Mouse (Mus musculus): ENCODE results near the gene Naa25.

Gene Naa25

DNA sequence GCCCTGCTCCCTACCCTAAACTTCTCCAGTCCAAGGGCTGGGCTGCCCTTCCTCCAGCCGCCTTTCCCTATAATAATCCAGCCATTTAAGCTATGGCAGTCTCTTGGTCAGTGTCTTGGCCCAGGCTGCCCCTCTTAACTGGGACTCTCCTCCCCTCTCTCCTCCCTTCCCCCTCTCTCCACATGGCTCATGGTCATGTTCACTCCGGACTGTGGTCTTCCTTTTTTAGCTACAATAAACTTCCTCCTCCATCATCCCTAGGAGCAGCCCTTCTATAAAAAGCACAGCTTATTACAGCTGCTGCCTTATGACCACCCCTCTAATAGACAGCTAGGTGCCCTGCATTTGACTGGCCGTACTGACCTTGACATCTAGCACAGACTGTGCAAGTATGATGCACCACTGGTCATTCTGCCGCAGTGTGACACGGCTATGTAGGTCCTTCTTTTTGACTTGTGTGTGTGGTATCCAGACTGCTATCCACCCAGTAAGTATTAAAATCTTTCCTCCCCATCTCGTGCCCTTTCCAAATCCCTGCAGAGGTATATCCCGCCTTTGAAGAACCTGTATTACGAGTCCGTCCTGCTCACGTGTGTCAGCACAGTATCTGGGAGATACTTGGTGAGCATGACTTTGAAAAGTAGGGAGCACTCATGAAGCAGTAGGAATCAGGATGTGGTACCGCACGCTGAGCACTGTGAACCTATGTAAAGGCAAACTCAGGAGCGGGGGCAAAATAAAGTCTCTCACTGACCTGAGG is 56.2 kb downstream of the Naa25 start:
- DNase-seq, result peak in 1 of 2 experiments; percentile 28

- no peak for DNase-seq
These were observed 56.7 kb downstream of the Naa25 start for GRCm38 (mm10) chr5:121454503-121454782.

- DNase-seq, result no peak
These were observed 58.0 kb downstream of the Naa25 start for GRCm38 (mm10) chr5:121455510-121456265.

GRCm38 (mm10) chr5:121461339-121462170 is 63.8 kb downstream of the Naa25 start:
- DNase-seq, result no peak

DNA sequence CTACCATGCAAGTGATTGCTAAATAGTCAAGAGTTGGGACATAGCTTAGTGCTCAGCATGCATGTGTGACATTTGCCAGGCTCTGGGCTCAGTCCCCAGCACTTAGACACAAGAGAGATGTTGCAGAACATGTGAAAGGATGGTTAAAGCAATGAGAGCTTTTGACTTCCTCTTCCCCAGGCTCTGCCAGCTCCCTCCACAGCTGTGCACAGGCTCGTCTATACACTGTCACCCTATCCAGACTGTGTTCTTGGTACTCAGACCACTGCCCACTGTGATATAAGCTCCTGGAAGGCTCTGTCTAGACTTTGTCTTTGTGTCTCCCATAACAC is 64.4 kb downstream of the Naa25 start:
- no peak for DNase-seq

GRCm38 (mm10) chr5:121462967-121463366 is 65.2 kb downstream of the Naa25 start:
- peak; percentile 30 to 63 for DNase-seq

GRCm38 (mm10) chr5:121463601-121464250 is 66.0 kb downstream of the Naa25 start:
- no peak for DNase-seq

DNA sequence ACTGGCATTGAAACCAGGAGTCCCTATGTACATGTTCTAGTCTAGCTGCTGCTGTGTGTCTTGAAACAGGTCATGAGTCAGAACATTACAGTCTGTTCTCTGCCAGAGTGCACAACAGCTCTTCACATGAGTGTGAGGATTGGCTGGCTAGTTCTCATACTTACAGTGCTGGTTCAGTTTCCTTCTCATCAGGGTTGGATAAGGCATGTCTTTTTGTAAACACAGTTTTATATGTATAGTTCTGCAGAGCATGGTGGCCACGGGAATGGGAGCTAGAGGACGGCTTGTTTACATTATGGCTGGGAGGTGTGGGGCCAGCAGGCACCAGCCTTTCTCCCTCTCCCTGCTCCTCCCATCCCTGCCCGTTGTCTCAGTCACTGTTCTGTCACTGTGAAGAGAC is 71.8 kb downstream of the Naa25 start:
- no peak for DNase-seq

- no peak for DNase-seq
These were observed 74.7 kb downstream of the Naa25 start for GRCm38 (mm10) chr5:121472411-121472810.

DNA sequence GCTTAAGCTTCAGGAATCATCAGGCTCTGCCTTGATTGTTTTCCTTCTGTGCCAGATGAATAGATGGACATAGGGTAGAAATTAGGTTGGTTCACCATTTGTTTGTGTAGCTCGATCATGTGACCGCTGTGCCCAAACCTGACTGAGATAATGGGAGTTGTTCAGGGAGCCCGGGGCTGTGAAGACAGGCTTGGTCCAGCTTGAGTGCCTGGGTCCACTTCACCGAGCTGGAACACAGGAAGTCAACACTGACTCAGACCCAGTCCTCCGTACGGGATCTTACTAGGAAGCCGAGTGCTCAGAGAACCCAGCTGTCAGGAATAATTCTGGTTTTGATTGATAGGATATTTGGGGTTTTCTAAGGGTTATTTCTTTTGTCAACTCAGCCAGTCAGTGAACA is 76.9 kb downstream of the Naa25 start:
- peak in 1 of 2 experiments; percentile 48 for DNase-seq

DNA sequence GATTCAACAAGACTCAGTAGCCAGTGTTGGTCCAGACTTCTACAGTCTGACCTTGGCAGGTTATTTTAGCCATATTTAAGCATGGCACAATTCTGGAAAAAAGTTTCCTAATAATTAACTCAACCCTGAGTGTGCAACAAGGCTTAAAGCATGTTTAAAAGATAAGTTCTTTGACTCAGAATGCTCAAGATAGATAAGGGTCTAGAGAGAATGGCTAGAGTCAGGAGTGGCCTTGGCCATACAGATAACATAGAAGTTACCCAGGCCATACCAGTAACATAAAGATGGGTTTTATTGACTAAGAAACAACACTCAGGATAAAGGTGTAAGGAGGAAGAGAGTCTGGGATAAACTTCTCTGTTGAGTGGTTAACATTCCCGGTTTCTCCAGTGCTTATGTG is 78.3 kb downstream of the Naa25 start:
- no peak for DNase-seq

GRCm38 (mm10) chr5:121477680-121478079 is 79.9 kb downstream of the Naa25 start:
- DNase-seq, result peak in 1 of 2 experiments; percentile 41

DNA sequence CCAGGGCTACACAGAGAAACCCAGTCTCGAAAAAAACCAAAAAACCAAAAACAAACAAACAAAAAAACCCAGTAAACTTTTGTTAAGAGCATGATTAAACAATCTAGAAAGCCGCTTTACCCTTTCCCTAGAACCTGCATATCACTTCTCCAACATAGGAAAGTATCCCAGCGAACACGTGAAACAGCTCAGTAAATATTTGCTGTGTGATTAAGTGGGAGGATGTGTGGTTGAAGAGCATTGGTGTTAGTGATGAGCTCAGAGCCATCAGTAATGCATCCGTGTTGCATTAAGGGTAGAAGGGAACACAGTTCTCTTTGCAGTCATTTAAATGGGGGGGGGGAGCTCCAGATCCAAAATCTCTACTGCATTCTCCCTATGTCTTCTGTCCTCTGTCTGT is 87.1 kb downstream of the Naa25 start:
- no peak for DNase-seq

DNA sequence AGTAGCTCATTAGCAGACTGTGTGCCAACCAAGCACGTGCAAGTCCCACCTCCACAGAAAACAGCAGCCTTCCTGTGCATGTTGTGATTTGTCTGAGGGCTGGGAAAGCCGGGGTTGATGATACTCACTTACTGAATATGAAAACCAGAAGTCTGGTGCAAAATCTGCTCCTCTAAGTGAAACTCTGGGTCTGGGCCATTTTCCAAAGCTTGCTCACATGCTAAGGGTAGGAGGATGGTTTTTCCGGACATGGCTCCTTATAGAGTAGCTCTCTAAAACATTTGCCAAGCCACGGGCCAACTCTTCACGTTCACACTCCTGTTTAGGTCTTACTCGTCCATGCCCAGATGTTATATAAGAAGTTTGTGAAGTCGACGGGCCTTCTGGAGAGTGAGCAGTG is 95.6 kb downstream of the Naa25 start:
- DNase-seq, result no peak
